Mouse (Mus musculus) hindbrain, embryonic 15.5 days (tissue): ENCODE results near the gene Lipe. TPM values are rescaled to one million over a fixed set of nuclear protein-coding genes. Genes with fewer than 3 reads are reported as not detected.

Experiments
- ATAC-seq: fragments of 200-750 bp; cut with Nextera tagmentation; 2 replicates; pipeline ENCODE4 v1.8.0; 2017; ENCODE audit warnings: low read depth, moderate number of reproducible peaks, moderate TSS enrichment; ENCODE audit not compliant: low FRiP score
- H3K27ac ChIP-seq: fragments of 300-500 bp; sonication (generic); replicated peaks from 2 replicates; pipeline ENCODE4 v1.5.1; 2015; ENCODE audit warnings: mild to moderate bottlenecking, inconsistent platforms
- H3K27me3 ChIP-seq: fragments of 300-500 bp; sonication (generic); 2 replicates; pipeline ENCODE4 v1.6.1; 2015; ENCODE audit warnings: control low read depth, inconsistent platforms
- H3K36me3 ChIP-seq: fragments of 300-500 bp; sonication (generic); 2 replicates; pipeline ENCODE4 v1.6.1; 2015; ENCODE audit warnings: control low read depth, inconsistent platforms
- H3K4me1 ChIP-seq: fragments of 300-500 bp; sonication (generic); replicated peaks from 2 replicates; pipeline ENCODE4 v1.6.1; 2015; ENCODE audit warnings: control low read depth, inconsistent platforms
- H3K4me2 ChIP-seq: fragments of 300-500 bp; sonication (generic); 2 replicates; pipeline ENCODE4 v1.6.1; 2015; ENCODE audit warnings: moderate library complexity, mild to moderate bottlenecking, inconsistent platforms
- H3K4me3 ChIP-seq: fragments of 300-500 bp; sonication (generic); 2 replicates; pipeline ENCODE4 v1.5.1; 2015; ENCODE audit warnings: mild to moderate bottlenecking, inconsistent platforms
- H3K9ac ChIP-seq: fragments of 300-500 bp; sonication (generic); 2 replicates; pipeline ENCODE4 v1.6.1; 2015; ENCODE audit warnings: inconsistent platforms
- H3K9me3 ChIP-seq: fragments of 300-500 bp; sonication (generic); 2 replicates; pipeline ENCODE4 v1.6.1; 2016; ENCODE audit warnings: control low read depth, inconsistent platforms
- WGBS: fragments of 180-500 bp; shearing (Covaris S2); methylation state at CpG from one replicate; pipeline ENCODE4 v1.1.7; 2015; 5-methylcytosine and 5-hydroxymethylcytosine counted together
- polyA plus RNA-seq: library from polyadenylated mRNA; unstranded; fragments of >200 nt; fragmentation: Nextera tagmentation; extraction: Ambion mirVana; gene quantifications from 2 replicates; pipeline ENCODE4 v1.2.1, GENCODE M21; 2015

The Lipe gene
- polyA plus RNA-seq, 1 experiment from 2014 or later: 11.0 TPM

DNA sequence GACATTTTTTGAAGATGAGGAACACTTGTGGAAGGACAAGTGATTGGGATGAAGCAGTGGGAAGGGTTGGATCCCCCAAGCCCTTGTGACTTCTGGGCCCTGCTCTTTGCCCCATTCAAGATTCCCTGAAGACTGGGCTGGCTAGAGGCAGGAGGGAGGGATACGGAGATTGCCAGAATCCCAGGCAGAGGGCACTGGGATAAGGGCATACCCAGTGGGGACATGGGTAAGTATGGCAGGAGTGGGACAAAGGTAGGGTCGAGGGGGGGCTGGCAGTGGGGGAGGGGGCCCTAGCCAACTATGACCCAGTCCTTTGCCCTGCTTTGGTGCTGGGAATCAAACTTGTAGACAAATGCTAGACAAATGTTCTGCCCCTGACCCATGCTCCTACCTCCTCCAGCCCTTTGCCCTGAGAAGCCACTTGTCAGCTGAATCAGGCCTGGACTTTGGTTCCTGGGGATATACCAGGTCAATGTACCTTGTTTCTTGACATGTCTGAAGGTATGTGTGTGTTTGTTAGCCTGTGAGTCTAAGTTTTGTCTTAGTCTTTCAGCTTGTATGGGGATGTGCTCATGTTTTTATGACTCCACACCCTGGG is 6.6 kb downstream of the Lipe start:
- no peaks in the 10 kb centered on the region for H3K9me3 ChIP-seq
- peaks cover 13% of the 10 kb centered on the region for H3K36me3 ChIP-seq
- no peak overlapping the region for H3K27ac ChIP-seq
- no peak for ATAC-seq
- no peak overlapping the region for H3K9ac ChIP-seq
- H3K4me3 ChIP-seq: no peak overlapping the region
- H3K4me1 ChIP-seq: peaks cover 47% of the 10 kb centered on the region
- H3K27me3 ChIP-seq: no peaks in the 10 kb centered on the region
- H3K4me2 ChIP-seq: no peak overlapping the region
- WGBS: 79% methylated on average over 2 of the region's 2 CpGs

DNA sequence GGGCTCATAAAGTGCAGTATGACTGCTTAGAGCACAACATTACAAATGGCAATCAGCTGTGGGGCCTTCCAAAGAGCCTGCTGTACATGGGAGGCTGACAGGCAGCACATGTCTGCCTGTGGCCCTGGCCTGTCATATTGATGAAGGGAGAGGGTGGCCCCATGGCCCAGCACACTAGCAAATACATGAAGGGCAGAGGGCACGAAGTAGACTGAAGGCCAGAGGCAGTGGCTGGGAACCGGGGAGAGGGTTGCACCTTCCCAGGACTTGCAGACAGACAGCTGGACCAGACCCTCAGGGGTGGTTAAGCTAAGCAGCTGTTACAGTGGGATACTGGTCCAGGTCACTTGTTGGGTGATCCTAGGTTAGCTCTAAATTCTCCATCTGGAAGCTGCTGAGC is 7.5 kb downstream of the Lipe start:
- Histone ChIP-seq H3K27ac (no peak overlapping the region), H3K27me3 (no peaks in the 10 kb centered on the region), H3K4me2 (no peak overlapping the region), H3K9ac (no peak overlapping the region), H3K9me3 (no peaks in the 10 kb centered on the region), H3K36me3 (peaks cover 22% of the 10 kb centered on the region), H3K4me3 (no peak overlapping the region), H3K4me1 (peaks cover 44% of the 10 kb centered on the region)
- no peak for ATAC-seq
- 51% methylated on average over 2 of the region's 2 CpGs for WGBS

DNA sequence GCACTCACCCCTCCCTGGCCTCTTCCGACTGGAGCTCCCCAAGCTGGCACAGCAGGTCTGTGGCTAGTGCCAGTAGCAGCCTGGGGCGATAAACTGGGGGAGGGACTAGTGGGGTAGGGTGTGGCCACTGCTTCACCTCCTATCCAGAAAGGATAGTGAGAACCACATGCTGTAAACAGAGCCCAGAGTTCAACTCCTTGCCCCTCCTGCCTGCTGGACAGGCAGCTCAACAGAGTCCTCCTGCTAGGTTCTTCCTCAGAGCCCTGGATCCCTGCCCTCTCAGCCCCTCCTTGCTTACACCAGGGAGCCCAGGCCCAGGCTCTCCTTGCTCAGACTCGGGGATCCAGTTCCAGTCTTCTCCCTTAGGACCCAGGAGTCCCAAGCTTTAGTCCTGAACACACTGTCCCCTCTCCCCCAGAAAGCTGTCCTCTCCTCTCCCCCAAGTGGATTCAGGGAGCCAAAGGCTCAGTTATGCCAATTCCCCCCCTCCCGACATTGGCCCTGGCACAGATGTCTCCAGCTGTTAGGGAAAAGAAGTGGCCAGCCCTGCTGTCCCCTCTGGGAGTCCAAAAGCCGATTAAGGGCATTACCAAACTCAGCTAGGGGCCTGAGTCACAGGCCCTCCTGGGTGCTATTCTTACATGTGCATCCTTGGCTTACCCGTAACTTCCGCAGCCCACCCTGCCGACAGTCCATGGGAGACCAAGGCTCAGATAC is 8.3 kb downstream of the Lipe start:
- Histone ChIP-seq H3K27ac (no peak overlapping the region), H3K36me3 (peaks cover 24% of the 10 kb centered on the region), H3K27me3 (no peaks in the 10 kb centered on the region), H3K4me3 (no peak overlapping the region), H3K9ac (no peak overlapping the region), H3K9me3 (no peaks in the 10 kb centered on the region), H3K4me2 (no peak overlapping the region), H3K4me1 (peaks cover 44% of the 10 kb centered on the region)
- ATAC-seq: no peak
- WGBS: 53% methylated on average over 8 of the region's 8 CpGs

GRCm38 (mm10) chr7:25388916-25389315 is 9.6 kb downstream of the Lipe start:
- H3K27me3 ChIP-seq: no peaks in the 10 kb centered on the region
- H3K4me3 ChIP-seq: no peak overlapping the region
- no peak overlapping the region for H3K4me2 ChIP-seq
- no peak overlapping the region for H3K27ac ChIP-seq
- H3K9ac ChIP-seq: no peak overlapping the region
- 91% methylated on average over 7 of the region's 7 CpGs for WGBS
- no peak for ATAC-seq
- peaks cover 34% of the 10 kb centered on the region for H3K4me1 ChIP-seq
- H3K36me3 ChIP-seq: peaks cover 28% of the 10 kb centered on the region
- H3K9me3 ChIP-seq: no peaks in the 10 kb centered on the region

DNA sequence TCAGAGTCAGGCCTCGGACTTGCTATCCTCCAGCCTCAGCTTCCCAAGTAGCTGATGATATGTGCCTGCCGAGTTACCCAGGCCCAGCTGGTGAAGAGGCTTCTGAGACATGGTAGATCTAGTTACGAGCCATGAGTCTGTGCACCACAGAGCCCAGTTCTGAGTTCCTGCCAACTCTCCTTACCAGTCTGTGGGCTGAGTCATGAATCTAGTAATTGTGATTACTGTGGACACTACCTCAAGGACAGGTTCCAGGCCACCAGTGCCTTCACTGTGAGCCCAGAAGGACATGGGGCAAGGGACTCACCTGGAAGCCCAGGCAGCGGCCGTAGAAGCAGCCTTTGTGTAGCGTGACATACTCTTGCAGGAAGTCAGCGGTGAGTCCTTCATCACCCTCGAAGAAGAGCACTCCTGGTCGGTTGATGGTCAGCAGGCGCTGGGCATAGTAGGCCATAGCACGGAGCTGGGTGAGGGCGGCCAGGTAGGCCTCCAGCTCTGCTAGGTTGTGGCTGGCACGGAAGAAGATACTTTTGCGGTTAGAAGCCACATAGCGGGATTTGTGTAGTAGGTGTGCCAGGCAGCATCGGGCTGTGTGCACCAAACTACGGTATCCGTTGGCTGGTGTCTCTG is 10.6 kb downstream of the Lipe start:
- peaks cover 36% of the 10 kb centered on the region for H3K36me3 ChIP-seq
- WGBS: 95% methylated on average over 18 of the region's 18 CpGs
- ATAC-seq: no peak
- no peak overlapping the region for H3K27ac ChIP-seq
- H3K27me3 ChIP-seq: no peaks in the 10 kb centered on the region
- peaks cover 24% of the 10 kb centered on the region for H3K4me1 ChIP-seq
- H3K4me3 ChIP-seq: no peak overlapping the region
- H3K9ac ChIP-seq: no peak overlapping the region
- no peak overlapping the region for H3K4me2 ChIP-seq
- H3K9me3 ChIP-seq: no peaks in the 10 kb centered on the region

DNA sequence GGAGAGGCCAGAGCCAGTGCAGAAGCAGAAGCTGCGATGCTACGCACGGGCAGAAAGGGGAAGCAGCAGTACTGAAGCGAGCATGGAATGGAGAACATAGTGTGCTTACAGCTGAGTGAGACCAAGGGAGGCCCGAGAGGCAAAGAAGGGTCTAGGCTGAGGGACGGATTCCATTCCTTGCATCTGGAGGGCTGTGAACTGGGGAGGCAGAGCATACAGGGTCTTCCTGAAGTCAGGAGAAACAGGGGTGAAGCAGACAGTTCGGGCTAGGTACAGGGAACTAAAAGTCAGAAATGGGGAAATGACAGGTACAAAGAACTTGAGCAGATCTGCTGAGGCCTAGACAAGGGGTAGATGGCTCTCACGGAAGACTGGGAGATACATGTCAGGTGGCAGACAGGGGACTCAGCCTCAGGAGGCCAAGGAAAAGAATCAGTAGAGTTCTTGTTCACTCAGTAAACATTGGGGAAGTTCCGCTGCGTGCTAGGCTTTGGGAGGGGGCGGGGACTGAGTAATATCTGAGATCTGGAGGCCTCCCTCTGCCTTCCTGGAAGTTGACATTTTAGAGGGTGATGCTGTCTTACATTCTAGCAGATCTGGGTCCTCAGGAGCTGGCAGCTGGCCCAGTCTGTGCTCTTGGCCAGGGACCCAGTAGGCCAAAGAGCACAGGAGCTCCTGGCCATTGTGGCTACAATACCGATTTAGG is 12.5 kb downstream of the Lipe start:
- no peak overlapping the region for H3K4me3 ChIP-seq
- no peak overlapping the region for H3K9ac ChIP-seq
- ATAC-seq: no peak
- H3K27ac ChIP-seq: peak overlapping the region; percentile 66
- H3K4me2 ChIP-seq: no peak overlapping the region
- 79% methylated on average over 12 of the region's 12 CpGs for WGBS
- H3K36me3 ChIP-seq: peaks cover 47% of the 10 kb centered on the region
- no peaks in the 10 kb centered on the region for H3K9me3 ChIP-seq
- H3K27me3 ChIP-seq: no peaks in the 10 kb centered on the region
- peaks cover 16% of the 10 kb centered on the region for H3K4me1 ChIP-seq

DNA sequence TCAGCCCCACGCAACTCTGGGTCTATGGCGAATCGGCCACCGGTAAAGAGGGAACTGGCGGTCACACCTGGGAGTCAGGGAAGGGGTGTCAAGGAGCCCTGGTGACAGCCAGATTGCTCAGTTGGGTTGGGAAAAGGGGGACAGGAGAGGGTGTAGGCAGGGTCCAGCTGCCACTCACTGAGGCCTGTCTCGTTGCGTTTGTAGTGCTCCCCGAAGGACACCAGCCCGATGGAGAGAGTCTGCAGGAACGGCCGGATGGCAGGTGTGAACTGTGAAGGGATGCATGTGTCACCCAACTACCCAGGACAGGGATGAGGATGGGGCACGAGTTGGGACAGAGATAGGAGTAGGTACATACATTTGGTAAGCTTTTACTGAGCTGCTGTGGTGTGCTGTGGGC is 13.3 kb downstream of the Lipe start:
- WGBS: 91% methylated on average over 12 of the region's 12 CpGs

DNA sequence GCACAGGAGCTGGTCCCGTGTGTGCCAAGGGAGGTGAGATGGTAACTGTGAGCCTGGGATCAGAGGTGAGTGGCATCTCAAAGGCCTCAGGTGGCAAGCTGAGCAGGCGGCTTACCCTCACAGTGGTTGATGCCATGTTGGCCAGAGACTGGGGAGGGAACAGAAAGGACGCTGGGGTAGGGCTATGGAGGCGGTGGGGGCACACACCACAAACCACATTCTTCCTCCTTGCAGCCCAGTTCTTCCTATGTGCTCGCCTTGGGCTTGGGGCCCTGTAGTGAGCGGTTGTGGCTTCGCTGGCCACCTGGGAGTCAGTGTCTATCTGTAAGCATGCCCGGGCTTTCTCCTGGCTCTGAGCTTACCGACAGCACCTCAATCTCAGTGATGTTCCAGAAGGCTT is 13.7 kb downstream of the Lipe start:
- Histone ChIP-seq H3K9ac (no peak overlapping the region), H3K36me3 (peaks cover 47% of the 10 kb centered on the region), H3K4me3 (no peak overlapping the region), H3K27ac (no peak overlapping the region), H3K4me2 (no peak overlapping the region), H3K27me3 (0 out of 2 replicates have a peak, but pooled peaks cover 4% of the 10 kb centered on the region), H3K4me1 (peaks cover 9% of the 10 kb centered on the region), H3K9me3 (no peaks in the 10 kb centered on the region)
- WGBS: 92% methylated on average over 9 of the region's 9 CpGs
- ATAC-seq: no peak

More for the DNA sequence above, 13.3 kb downstream of the Lipe start:
- Histone ChIP-seq H3K4me2 (no peak overlapping the region), H3K27me3 (0 out of 2 replicates have a peak, but pooled peaks cover 4% of the 10 kb centered on the region), H3K4me3 (no peak overlapping the region), H3K27ac (no peak overlapping the region), H3K9me3 (no peaks in the 10 kb centered on the region), H3K36me3 (peaks cover 47% of the 10 kb centered on the region), H3K9ac (no peak overlapping the region), H3K4me1 (peaks cover 9% of the 10 kb centered on the region; the same call in 1 of the 2 replicates)
- no peak for ATAC-seq

GRCm38 (mm10) chr7:25384318-25384717 is 14.2 kb downstream of the Lipe start:
- H3K36me3 ChIP-seq: peaks cover 47% of the 10 kb centered on the region
- H3K27me3 ChIP-seq: 0 out of 2 replicates have a peak, but pooled peaks cover 4% of the 10 kb centered on the region
- 86% methylated on average over 13 of the region's 13 CpGs for WGBS
- H3K27ac ChIP-seq: no peak overlapping the region
- no peak overlapping the region for H3K9ac ChIP-seq
- no peak overlapping the region for H3K4me3 ChIP-seq
- H3K9me3 ChIP-seq: no peaks in the 10 kb centered on the region
- ATAC-seq: no peak
- H3K4me1 ChIP-seq: peaks cover 13% of the 10 kb centered on the region
- H3K4me2 ChIP-seq: no peak overlapping the region

- Histone ChIP-seq H3K4me2 (no peak overlapping the region), H3K4me1 (peaks cover 17% of the 10 kb centered on the region), H3K27me3 (0 out of 2 replicates have a peak, but pooled peaks cover 4% of the 10 kb centered on the region), H3K27ac (no peak overlapping the region), H3K9me3 (no peaks in the 10 kb centered on the region), H3K9ac (no peak overlapping the region), H3K36me3 (peaks cover 47% of the 10 kb centered on the region), H3K4me3 (no peak overlapping the region)
- no peak for ATAC-seq
- 86% methylated on average over 4 of the region's 4 CpGs for WGBS
Measured at GRCm38 (mm10) chr7:25383891-25384290, 14.6 kb downstream of the Lipe start.

DNA sequence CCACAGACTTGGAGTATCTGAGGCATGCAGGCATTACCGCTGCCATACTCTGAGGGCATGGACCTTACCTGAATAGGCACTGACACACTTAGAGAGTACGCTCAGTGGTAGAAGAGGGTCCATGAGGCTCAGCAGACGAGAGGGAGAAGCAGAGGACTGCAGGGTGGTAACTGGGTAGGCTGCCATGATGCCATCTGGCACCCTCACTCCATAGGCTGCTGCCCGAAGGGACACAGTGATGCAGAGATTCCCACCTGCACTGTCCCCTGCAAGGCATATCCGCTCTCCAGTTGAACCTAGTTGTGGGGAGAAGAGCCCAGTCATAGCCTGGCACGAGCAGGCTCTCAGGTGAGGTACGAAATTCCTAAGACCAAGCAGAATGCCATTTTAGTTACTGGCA is 15.1 kb downstream of the Lipe start:
- 0 out of 2 replicates have a peak, but pooled peaks cover 4% of the 10 kb centered on the region for H3K27me3 ChIP-seq
- no peak overlapping the region for H3K4me3 ChIP-seq
- H3K4me1 ChIP-seq: peaks cover 18% of the 10 kb centered on the region
- 90% methylated on average over 7 of the region's 7 CpGs for WGBS
- no peak overlapping the region for H3K9ac ChIP-seq
- H3K9me3 ChIP-seq: no peaks in the 10 kb centered on the region
- H3K36me3 ChIP-seq: peaks cover 47% of the 10 kb centered on the region
- no peak overlapping the region for H3K4me2 ChIP-seq
- no peak for ATAC-seq
- H3K27ac ChIP-seq: no peak overlapping the region

DNA sequence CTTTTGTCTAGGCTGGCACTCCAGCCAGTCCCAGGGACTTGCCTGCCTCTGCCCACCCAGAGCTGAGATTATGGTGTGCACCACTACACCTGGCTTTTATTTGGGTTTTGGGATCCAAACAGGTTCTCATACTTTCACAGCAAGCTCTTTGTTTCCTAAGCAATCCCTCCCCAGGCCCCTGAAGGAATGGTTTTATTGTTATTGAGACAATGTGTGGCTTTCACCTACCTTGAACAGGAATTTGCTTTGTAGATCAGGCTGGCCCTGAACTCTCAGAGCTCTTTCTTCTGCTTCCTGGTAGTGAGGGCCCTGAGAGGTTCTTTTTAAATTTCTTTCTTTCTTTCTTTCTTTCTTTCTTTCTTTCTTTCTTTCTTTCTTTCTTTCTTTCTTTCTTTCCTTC is 16.0 kb downstream of the Lipe start:
- Histone ChIP-seq H3K27me3 (0 out of 2 replicates have a peak, but pooled peaks cover 4% of the 10 kb centered on the region), H3K4me3 (no peak overlapping the region), H3K4me1 (peaks cover 19% of the 10 kb centered on the region), H3K27ac (no peak overlapping the region), H3K9ac (no peak overlapping the region), H3K36me3 (peaks cover 40% of the 10 kb centered on the region), H3K9me3 (no peaks in the 10 kb centered on the region), H3K4me2 (no peak overlapping the region)
- ATAC-seq: no peak
